Mouse (Mus musculus) forebrain, embryonic 13.5 days (tissue): ENCODE data around the gene Olfr543. TPM values are rescaled to one million over a fixed set of nuclear protein-coding genes. Genes with fewer than 3 reads are reported as not detected.
"Not testable (repeated sequence)": the region's sequence is repeated elsewhere in the genome, so short reads cannot be mapped to it uniquely, and the experiment has no call there.

ENCODE experiments used
- ATAC-seq: fragments of 200-750 bp; cut with Nextera tagmentation; 2 replicates; pipeline ENCODE4 v1.8.0; 2017
- H3K27ac ChIP-seq: fragments of 300-500 bp; sonication (generic); 2 replicates; pipeline ENCODE4 v1.5.1; 2015; ENCODE audit warnings: inconsistent platforms, mild to moderate bottlenecking, moderate library complexity
- H3K27me3 ChIP-seq: fragments of 300-500 bp; sonication (generic); 2 replicates; pipeline ENCODE4 v1.6.1; 2015; ENCODE audit warnings: mild to moderate bottlenecking, inconsistent platforms
- H3K36me3 ChIP-seq: fragments of 300-500 bp; sonication (generic); 2 replicates; pipeline ENCODE4 v1.6.1; 2015; ENCODE audit warnings: mild to moderate bottlenecking, inconsistent platforms; ENCODE audit not compliant: poor library complexity, severe bottlenecking
- H3K4me1 ChIP-seq: fragments of 300-500 bp; sonication (generic); 2 replicates; pipeline ENCODE4 v1.6.1; 2015; ENCODE audit warnings: inconsistent platforms
- H3K4me2 ChIP-seq: fragments of 300-500 bp; sonication (generic); 2 replicates; pipeline ENCODE4 v1.6.1; 2015; ENCODE audit warnings: inconsistent platforms, mild to moderate bottlenecking, moderate library complexity
- H3K4me3 ChIP-seq: fragments of 300-500 bp; sonication (generic); 2 replicates; pipeline ENCODE4 v1.5.1; 2015; ENCODE audit warnings: mild to moderate bottlenecking, inconsistent platforms
- H3K9ac ChIP-seq: fragments of 300-500 bp; sonication (generic); 2 replicates; pipeline ENCODE4 v1.6.1; 2015; ENCODE audit warnings: mild to moderate bottlenecking, inconsistent platforms
- H3K9me3 ChIP-seq: fragments of 300-500 bp; sonication (generic); replicated peaks from 2 replicates; pipeline ENCODE4 v1.6.1; 2016; ENCODE audit warnings: inconsistent platforms
- WGBS: fragments of 180-500 bp; shearing (Covaris S2); methylation state at CpG from one replicate; pipeline ENCODE4 v1.1.7; 2015; 5-methylcytosine and 5-hydroxymethylcytosine counted together
- polyA plus RNA-seq: library from polyadenylated mRNA; unstranded; fragments of >200 nt; fragmentation: Nextera tagmentation; extraction: Ambion mirVana; gene quantifications from 2 replicates; pipeline ENCODE4 v1.2.1, GENCODE M21; 2015

Gene Olfr543
- polyA plus RNA-seq, 1 experiment from 2014 or later, result 0.89 TPM

DNA sequence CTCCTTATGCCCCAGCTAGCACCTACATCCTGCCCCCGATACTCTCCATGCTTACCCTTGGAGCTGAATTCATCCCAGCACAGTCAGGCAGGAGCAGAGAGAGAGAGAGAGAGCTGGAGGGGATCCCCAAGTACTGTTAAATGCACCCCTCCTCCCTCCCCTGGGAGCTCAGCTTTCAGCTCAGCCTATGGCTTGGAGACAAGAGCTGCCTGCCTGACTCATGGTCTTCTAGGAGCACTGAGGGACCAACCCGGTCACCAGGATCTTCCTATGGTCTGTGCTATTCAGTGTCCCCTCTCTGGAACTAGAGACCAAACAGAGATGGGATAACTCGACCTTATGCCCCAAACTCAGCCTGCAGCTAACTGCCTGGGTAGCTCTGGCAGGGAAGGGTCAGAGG is 18.0 kb upstream of the Olfr543 start, which contains the start of gene Olfr545:
Gene Olfr545 (minus strand): TSS at position 101 of the 400 bp plus-strand sequence.
- H3K9ac ChIP-seq, result no peak within 1 kb of the TSS
- no peak within 1 kb of the TSS for H3K4me2 ChIP-seq
- 71% methylated on average over 3 of the region's 3 CpGs for WGBS
- no peak within 1 kb of the TSS for H3K27ac ChIP-seq
- H3K36me3 ChIP-seq, result no peaks in the 10 kb centered on the region
- H3K4me3 ChIP-seq, result no peak within 1 kb of the TSS
- H3K9me3 ChIP-seq, result no peaks in the 10 kb centered on the region
- H3K4me1 ChIP-seq, result no peaks in the 10 kb centered on the region
- no peak for ATAC-seq
- H3K27me3 ChIP-seq, result no peaks in the 10 kb centered on the region

DNA sequence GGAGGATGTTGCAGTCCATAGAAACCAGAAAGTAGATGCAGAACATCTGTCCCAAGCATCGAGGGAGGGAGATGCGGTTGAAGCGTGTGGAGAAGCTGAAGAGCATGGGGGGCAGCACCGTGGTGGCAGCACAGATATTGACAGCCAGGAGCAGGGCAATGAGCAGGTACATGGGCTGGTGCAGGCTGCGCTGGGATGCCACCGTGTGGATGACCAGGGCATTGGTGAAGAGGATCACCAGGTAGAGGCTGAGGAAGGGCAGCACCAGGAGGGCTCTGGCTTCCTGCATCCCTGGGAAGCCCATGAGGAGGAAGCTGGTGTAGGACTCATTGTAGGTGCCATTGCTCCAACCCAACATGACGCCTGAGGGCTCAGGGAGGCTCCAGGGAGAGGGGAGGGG is 12.9 kb upstream of the Olfr543 start:
- WGBS, result 60% methylated on average over 6 of the region's 7 CpGs
- H3K36me3 ChIP-seq, H3K4me3 ChIP-seq, H3K9me3 ChIP-seq, H3K9ac ChIP-seq, H3K27me3 ChIP-seq, ATAC-seq, H3K4me1 ChIP-seq, H3K27ac ChIP-seq, H3K4me2 ChIP-seq: not testable (repeated sequence)

DNA sequence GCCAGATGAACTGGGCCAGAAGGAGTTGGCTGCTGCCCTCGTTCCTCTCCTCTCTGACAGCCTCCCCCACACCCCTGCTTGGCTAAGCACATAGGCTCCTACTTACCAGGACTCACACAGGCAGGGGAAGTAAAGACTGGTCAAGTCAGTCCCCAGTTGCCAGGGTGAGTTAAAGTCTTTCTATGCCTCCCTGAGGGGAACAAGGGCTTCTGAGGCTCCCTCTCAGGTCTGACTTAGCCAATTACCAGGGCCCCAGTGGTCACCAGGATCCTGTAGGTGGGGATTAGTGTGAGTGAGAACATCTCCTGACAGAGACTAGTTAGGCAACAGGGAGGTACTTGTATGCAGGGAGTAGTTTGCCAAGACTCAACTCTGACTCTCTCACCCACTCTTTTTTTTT is 6.7 kb upstream of the Olfr543 start, which contains the start of gene Olfr544:
Gene Olfr544 (minus strand): TSS at position 153 of the 400 bp plus-strand sequence.
- Histone ChIP-seq H3K27me3 (no peaks in the 10 kb centered on the region), H3K36me3 (no peaks in the 10 kb centered on the region), H3K27ac (no peak within 1 kb of the TSS), H3K9me3 (no peaks in the 10 kb centered on the region), H3K4me2 (no peak within 1 kb of the TSS), H3K4me3 (no peak within 1 kb of the TSS), H3K4me1 (no peaks in the 10 kb centered on the region), H3K9ac (no peak within 1 kb of the TSS)
- 50% methylated on average over 1 of the region's 1 CpGs for WGBS
- no peak for ATAC-seq

DNA sequence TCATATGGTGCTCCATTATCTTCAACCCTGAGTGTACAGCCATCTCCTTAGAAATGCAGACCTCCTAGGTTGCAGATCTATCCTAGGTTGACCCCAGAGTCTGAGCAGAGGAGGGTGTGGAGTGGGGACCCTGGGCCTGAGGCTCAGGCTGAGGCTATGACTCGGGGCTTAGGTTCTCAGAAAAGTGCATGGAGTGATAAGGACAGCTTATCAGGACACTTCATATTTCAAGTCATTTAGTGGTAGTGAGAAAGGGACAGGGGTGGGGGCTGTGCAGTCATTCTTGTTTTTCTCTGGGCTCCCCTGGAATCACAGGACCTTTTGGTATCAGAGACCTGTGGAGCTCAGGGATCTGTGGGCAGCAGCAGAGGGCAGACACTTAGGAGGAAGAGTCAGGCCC is 4.6 kb upstream of the Olfr543 start:
- H3K4me3 ChIP-seq, result no peak overlapping the region
- H3K9ac ChIP-seq, result no peak overlapping the region
- H3K27ac ChIP-seq, result no peak overlapping the region
- no peaks in the 10 kb centered on the region for H3K9me3 ChIP-seq
- no peak for ATAC-seq
- no peaks in the 10 kb centered on the region for H3K27me3 ChIP-seq
- H3K4me1 ChIP-seq, result no peaks in the 10 kb centered on the region
- WGBS, result 77% methylated on average over 1 of the region's 1 CpGs
- H3K36me3 ChIP-seq, result 0 out of 2 replicates have a peak, but pooled peaks cover 5% of the 10 kb centered on the region
- no peak overlapping the region for H3K4me2 ChIP-seq

DNA sequence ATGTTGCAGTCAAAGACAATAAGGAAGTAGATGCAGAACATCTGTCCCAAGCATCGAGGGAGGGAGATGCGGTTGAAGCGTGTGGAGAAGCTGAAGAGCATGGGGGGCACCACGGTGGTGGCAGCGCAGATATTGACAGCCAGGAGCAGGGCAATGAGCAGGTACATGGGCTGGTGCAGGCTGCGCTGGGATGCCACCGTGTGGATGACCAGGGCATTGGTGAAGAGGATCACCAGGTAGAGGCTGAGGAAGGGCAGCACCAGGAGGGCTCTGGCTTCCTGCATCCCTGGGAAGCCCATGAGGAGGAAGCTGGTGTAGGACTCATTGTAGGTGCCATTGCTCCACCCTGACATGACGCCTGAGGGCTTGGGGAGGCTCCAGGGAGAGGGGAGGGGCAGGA is 3.3 kb upstream of the Olfr543 start:
- WGBS, result 80% methylated on average over 7 of the region's 8 CpGs
- H3K4me2 ChIP-seq, H3K36me3 ChIP-seq, H3K9ac ChIP-seq, ATAC-seq, H3K27ac ChIP-seq, H3K4me3 ChIP-seq, H3K27me3 ChIP-seq, H3K9me3 ChIP-seq, H3K4me1 ChIP-seq: not testable (repeated sequence)

DNA sequence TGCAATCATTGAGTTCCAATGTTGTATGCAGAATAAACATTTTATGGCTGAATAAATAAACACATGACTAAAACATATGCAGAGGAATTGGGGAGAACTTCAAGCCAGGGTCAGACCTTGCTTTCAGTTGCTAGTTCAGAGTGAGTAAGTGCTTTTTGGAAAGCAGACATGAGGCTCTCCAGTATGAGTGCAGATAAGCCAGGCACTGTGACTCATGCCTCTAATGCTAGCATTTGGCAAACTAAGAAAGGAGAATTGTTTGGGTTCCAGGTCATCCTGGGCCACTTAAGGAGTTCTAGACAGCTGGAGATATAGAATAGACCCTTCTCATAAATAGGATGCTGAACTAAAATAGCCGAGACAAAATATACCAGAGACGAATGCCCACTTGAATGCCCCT is 2.2 kb upstream of the Olfr543 start:
- no peak overlapping the region for H3K4me3 ChIP-seq
- no peaks in the 10 kb centered on the region for H3K4me1 ChIP-seq
- ATAC-seq, result no peak
- no peak overlapping the region for H3K27ac ChIP-seq
- H3K9me3 ChIP-seq, result no peaks in the 10 kb centered on the region
- 0 out of 2 replicates have a peak, but pooled peaks cover 5% of the 10 kb centered on the region for H3K36me3 ChIP-seq
- no peaks in the 10 kb centered on the region for H3K27me3 ChIP-seq
- 94% methylated on average over 2 of the region's 2 CpGs for WGBS
- no peak overlapping the region for H3K9ac ChIP-seq
- H3K4me2 ChIP-seq, result no peak overlapping the region

DNA sequence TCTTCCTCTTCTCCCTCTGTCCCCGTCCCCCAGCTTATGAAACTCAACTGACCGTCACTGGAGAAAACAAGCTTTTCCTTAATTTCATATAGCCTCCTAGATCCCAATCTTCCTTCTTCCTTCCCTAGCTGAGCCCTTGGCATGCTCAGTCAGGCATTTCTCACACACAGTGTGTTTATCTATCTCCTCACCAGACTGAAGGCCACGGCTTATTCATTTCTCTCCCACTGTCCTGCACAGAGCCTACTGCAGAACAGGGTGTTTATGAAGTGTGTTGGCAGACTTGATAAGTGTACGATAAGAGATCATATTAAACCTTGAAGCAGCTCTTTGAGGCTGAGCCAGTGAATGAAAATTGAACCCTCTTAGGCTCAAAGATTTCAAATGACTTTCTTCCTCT is 658 bp downstream of the Olfr543 start:
- WGBS, result 94% methylated on average over 4 of the region's 4 CpGs
- no peak overlapping the region for H3K27ac ChIP-seq
- H3K4me1 ChIP-seq, result no peaks in the 10 kb centered on the region
- H3K9me3 ChIP-seq, result no peaks in the 10 kb centered on the region
- H3K9ac ChIP-seq, result no peak overlapping the region
- no peaks in the 10 kb centered on the region for H3K27me3 ChIP-seq
- no peak for ATAC-seq
- H3K4me3 ChIP-seq, result no peak overlapping the region
- 0 out of 2 replicates have a peak, but pooled peaks cover 5% of the 10 kb centered on the region for H3K36me3 ChIP-seq
- H3K4me2 ChIP-seq, result no peak overlapping the region

DNA sequence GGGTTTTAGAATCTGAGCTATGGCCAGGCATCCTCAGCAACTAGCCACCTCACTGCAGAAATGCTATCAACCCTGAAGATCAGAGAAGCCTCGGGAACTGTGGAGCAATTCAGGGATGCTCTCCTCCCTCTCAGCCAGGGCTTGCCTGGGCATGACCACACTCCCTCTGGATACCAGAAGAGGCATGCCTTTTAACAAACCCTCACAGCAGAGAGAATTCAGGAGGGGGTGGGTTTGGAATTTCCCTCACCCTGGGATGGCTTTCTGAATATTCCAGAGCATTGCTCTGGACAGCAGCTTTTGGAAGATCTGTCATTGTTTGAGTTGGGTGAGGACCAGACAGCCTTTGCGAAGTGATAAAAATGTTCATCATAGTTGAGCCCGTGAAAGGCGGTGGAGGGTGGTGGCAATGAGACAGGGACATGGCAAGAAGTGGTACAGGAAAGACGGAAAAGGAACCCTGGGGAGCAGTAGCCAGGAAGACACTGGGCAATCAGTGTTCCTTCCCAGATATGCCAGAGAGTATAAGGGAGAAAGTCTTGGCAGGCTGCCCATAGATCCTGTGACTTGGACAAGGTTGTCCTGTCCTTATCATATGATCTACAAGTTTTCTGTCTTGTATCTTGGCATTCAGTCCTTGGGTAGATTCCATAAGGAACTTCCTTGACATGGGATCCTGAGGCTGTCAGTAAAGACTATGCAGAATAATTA is 2.0 kb downstream of the Olfr543 start:
- no peaks in the 10 kb centered on the region for H3K27me3 ChIP-seq
- no peak overlapping the region for H3K27ac ChIP-seq
- H3K4me2 ChIP-seq, result no peak overlapping the region
- H3K4me1 ChIP-seq, result no peaks in the 10 kb centered on the region
- no peaks in the 10 kb centered on the region for H3K9me3 ChIP-seq
- H3K4me3 ChIP-seq, result no peak overlapping the region
- no peak for ATAC-seq
- H3K9ac ChIP-seq, result no peak overlapping the region
- 0 out of 2 replicates have a peak, but pooled peaks cover 5% of the 10 kb centered on the region for H3K36me3 ChIP-seq
- WGBS, result 81% methylated on average over 5 of the region's 5 CpGs

DNA sequence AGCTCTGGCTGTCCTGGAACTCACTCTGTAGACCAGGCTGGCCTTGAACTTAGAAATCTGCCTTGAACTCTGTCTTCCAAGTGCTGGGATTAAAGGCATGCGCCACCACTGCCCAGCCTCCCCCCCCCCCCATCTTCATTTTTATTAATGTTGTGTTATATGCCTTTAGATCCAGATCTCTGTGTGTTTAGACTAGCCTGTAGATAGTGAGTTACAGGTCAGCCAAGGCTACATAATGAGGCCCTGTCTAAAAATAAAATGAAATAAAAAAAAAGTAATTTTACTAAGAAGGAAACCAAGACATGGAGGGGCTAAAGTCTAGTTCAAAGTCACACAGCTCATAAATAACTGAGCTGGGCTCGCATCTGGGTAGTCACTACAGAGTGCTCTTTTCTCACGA is 2.6 kb downstream of the Olfr543 start:
- H3K36me3 ChIP-seq, result 0 out of 2 replicates have a peak, but pooled peaks cover 5% of the 10 kb centered on the region
- WGBS, result 90% methylated on average over 3 of the region's 3 CpGs
- H3K9ac ChIP-seq, result no peak overlapping the region
- H3K9me3 ChIP-seq, result no peaks in the 10 kb centered on the region
- H3K27me3 ChIP-seq, result no peaks in the 10 kb centered on the region
- H3K4me3 ChIP-seq, result no peak overlapping the region
- no peaks in the 10 kb centered on the region for H3K4me1 ChIP-seq
- H3K27ac ChIP-seq, result no peak overlapping the region
- no peak for ATAC-seq
- H3K4me2 ChIP-seq, result no peak overlapping the region

DNA sequence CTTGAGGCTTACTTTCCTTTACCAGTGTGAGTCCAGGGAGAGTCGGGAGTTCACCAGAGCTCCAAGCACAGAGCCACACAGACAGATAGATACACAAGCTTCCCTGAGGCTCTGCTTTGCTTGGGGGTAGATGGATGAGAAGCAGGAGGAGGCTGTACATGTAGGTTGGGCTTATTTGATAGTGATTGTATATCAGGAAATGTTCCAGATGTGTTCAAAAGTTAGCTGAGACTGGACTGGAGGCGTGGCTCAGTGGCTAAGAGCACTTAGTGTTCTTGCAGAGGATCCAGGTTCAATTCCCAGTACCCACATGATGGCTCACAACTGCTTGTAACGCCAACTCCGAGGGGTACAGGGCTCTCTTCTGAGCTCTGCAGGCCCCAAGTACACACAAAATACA is 3.1 kb downstream of the Olfr543 start:
- Histone ChIP-seq H3K9me3 (no peaks in the 10 kb centered on the region), H3K4me1 (no peaks in the 10 kb centered on the region), H3K27ac (no peak overlapping the region), H3K9ac (no peak overlapping the region), H3K27me3 (no peaks in the 10 kb centered on the region), H3K4me2 (no peak overlapping the region), H3K36me3 (0 out of 2 replicates have a peak, but pooled peaks cover 5% of the 10 kb centered on the region), H3K4me3 (no peak overlapping the region)
- no peak for ATAC-seq
- 87% methylated on average over 4 of the region's 4 CpGs for WGBS

DNA sequence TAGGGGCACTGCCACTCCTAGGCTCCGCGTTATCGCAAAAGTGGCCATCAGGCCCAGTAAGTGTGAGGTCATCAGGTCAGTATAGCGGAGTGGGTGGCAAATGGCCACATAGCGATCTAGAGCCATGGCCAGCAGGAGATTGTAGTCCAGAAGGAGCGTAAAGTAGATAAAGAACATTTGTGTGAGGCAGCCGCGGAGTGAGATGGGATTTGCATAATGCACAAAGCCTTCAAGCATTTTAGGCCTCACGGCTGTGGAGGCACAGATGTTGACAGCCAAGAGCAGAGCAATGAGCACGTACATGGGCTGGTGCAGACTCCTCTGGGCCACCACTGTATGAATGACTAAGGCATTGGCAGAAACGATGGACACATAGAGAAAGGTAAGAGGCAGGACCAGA is 4.1 kb downstream of the Olfr543 start:
- no peaks in the 10 kb centered on the region for H3K36me3 ChIP-seq
- 73% methylated on average over 11 of the region's 11 CpGs for WGBS
- H3K27ac ChIP-seq, result no peak overlapping the region
- H3K4me2 ChIP-seq, result no peak overlapping the region
- no peak overlapping the region for H3K9ac ChIP-seq
- H3K9me3 ChIP-seq, result no peaks in the 10 kb centered on the region
- no peaks in the 10 kb centered on the region for H3K27me3 ChIP-seq
- no peak overlapping the region for H3K4me3 ChIP-seq
- no peaks in the 10 kb centered on the region for H3K4me1 ChIP-seq
- no peak for ATAC-seq

DNA sequence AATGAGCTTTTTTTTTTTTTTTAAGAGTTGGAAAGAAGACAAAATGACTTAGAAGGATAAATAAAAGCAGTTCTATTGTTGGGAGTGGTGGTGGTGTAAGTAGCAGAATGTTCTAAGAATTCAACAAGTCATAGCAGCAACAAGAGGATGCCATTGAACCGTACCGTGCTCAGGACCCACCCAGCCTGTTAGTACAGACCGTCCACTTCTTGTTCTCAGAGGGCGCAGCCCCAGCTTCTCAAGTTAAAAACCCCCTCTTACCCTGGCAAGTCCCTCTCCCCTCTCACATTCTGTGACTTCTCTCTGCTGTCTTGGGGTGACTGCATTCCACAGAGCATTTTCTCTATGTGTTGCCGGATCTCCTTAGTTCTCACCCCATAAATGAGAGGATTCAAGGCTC is 4.9 kb downstream of the Olfr543 start:
- Histone ChIP-seq H3K9ac (no peak overlapping the region), H3K4me1 (no peaks in the 10 kb centered on the region), H3K36me3 (no peaks in the 10 kb centered on the region), H3K4me3 (no peak overlapping the region), H3K9me3 (no peaks in the 10 kb centered on the region), H3K4me2 (no peak overlapping the region), H3K27me3 (no peaks in the 10 kb centered on the region), H3K27ac (no peak overlapping the region)
- WGBS, result 97% methylated on average over 5 of the region's 5 CpGs
- no peak for ATAC-seq

DNA sequence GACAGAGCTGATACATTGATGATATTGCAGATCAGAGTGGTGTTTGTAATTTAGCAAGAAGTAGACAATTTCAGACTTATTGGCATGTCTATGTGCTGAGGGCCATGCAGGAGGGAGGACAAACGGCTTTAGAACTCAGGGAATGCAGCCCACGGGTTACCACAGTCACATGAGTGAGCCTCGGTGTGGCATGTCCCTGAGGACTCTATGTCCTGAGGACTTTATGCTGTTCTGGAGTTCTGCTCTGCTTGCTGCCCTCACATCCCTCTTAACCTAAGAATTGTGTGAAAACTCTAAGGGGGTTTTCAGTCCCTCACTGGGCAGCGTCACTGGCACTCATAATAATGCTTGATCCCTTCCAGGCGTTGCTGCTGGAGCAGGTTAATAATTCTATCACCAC is 8.8 kb downstream of the Olfr543 start:
- H3K27ac ChIP-seq, result no peak overlapping the region
- no peak overlapping the region for H3K9ac ChIP-seq
- WGBS, result 74% methylated on average over 5 of the region's 5 CpGs
- peaks cover 28% of the 10 kb centered on the region for H3K36me3 ChIP-seq
- no peak overlapping the region for H3K4me3 ChIP-seq
- no peaks in the 10 kb centered on the region for H3K9me3 ChIP-seq
- H3K4me1 ChIP-seq, result no peaks in the 10 kb centered on the region
- no peak overlapping the region for H3K4me2 ChIP-seq
- no peaks in the 10 kb centered on the region for H3K27me3 ChIP-seq
- ATAC-seq, result no peak
